Mouse (Mus musculus) embryonic facial prominence, embryonic 15.5 days (tissue): ENCODE measurements at regions not wholly inside any gene's neighbourhood (a gene's known extent, or its start where the extent isn't known, plus 50 kb on each side); places are given as distances from the start of the nearest gene placed in this dataset.
"Not testable (repeated sequence)": the region's sequence is repeated elsewhere in the genome, so short reads cannot be mapped to it uniquely, and the experiment has no call there.

Source experiments
- ATAC-seq: fragments of 200-750 bp; cut with Nextera tagmentation; 2 replicates; pipeline ENCODE4 v1.8.0; 2017; ENCODE audit warnings: low read depth, moderate TSS enrichment; ENCODE audit not compliant: insufficient number of reproducible peaks, low FRiP score, low TSS enrichment
- H3K27ac ChIP-seq: fragments of 300-500 bp; sonication (generic); replicated peaks from 2 replicates; pipeline ENCODE4 v1.5.1; 2015; ENCODE audit warnings: mild to moderate bottlenecking, inconsistent platforms
- H3K27me3 ChIP-seq: fragments of 300-500 bp; sonication (generic); 2 replicates; pipeline ENCODE4 v1.6.1; 2015; ENCODE audit warnings: inconsistent platforms
- H3K36me3 ChIP-seq: fragments of 300-500 bp; sonication (generic); 2 replicates; pipeline ENCODE4 v1.6.1; 2015; ENCODE audit warnings: mild to moderate bottlenecking, inconsistent platforms
- H3K4me1 ChIP-seq: fragments of 300-500 bp; sonication (generic); 2 replicates; pipeline ENCODE4 v1.6.1; 2015; ENCODE audit warnings: inconsistent platforms
- H3K4me2 ChIP-seq: fragments of 300-500 bp; sonication (generic); replicated peaks from 2 replicates; pipeline ENCODE4 v1.6.1; 2015; ENCODE audit warnings: mild to moderate bottlenecking, inconsistent platforms
- H3K4me3 ChIP-seq: fragments of 300-500 bp; sonication (generic); replicated peaks from 2 replicates; pipeline ENCODE4 v1.5.1; 2015; ENCODE audit warnings: mild to moderate bottlenecking, inconsistent platforms
- H3K9ac ChIP-seq: fragments of 300-500 bp; sonication (generic); 2 replicates; pipeline ENCODE4 v1.6.1; 2015; ENCODE audit warnings: inconsistent platforms
- H3K9me3 ChIP-seq: fragments of 300-500 bp; sonication (generic); replicated peaks from 2 replicates; pipeline ENCODE4 v1.6.1; 2016; ENCODE audit warnings: inconsistent platforms
- WGBS: fragments of 180-500 bp; shearing (Covaris S2); methylation state at CpG from one replicate; pipeline ENCODE4 v1.1.7; 2015; 5-methylcytosine and 5-hydroxymethylcytosine counted together

DNA sequence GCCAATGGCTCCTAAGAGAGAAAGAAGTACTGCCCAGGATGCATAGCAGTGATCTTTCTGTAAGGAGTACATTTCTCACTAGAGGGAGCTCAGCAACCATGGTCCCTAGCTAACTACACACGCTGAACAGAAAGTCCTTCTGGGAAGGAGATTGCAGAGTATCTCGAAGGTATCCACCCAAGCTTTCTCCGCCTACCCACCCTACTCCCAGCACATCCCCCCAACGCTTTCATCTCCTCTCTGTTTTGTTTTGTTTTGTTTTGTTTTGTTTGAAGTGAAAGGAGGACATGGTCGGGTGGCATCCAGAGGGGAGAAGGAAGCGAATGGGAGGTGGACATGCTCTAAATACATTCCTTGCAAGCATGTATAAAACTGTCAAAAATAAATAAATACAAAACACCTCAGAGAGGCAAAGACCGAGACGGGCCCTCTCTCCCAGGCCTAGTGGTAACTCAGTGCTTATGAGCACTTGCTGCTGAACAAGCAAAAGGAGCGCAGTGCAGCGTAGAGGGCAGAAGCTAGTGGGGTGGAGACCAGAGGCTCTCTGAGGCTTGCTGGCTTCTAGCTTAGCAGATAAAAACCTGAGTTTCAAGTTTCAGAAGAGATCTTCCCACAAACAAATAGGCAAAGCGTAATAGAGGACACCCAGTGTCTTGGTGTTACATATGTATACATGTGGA is 83.9 kb upstream of the Gcfc2 start:
- Histone ChIP-seq H3K27ac (no peak overlapping the region), H3K4me3 (0 out of 2 replicates have a peak overlapping the region, but pooled peaks have one; percentile 10), H3K4me2 (peak overlapping the region; percentile 21; the same call in 1 of the 2 replicates), H3K27me3 (no peaks in the 10 kb centered on the region), H3K9ac (no peak overlapping the region), H3K9me3 (no peaks in the 10 kb centered on the region), H3K36me3 (no peaks in the 10 kb centered on the region), H3K4me1 (no peaks in the 10 kb centered on the region)
- no peak for ATAC-seq
- WGBS: 59% methylated on average over 11 of the region's 11 CpGs

DNA sequence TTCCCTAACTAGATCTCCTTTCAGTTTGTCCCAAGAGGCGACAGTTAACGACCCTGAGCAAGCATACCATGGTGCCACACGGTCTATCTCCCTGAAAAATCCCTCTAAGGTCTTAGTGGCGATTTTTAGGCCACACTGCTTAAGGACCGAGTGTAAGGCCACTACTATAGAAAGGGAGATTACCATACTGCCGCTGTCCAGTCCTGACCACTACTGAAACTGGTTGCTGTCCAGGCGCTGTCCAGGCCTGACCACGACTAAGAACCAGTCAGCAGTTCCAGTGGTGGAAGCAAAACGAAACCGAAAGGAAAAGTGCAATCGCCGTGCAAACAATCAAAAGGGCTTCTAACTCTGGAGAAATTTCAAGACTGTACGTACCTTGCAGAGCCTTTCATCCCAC is 55.3 kb upstream of the Gcfc2 start:
- not testable (repeated sequence) for H3K9me3 ChIP-seq, H3K4me2 ChIP-seq, ATAC-seq, H3K4me1 ChIP-seq, H3K27me3 ChIP-seq, H3K36me3 ChIP-seq, H3K4me3 ChIP-seq, H3K27ac ChIP-seq, H3K9ac ChIP-seq
- 86% methylated on average over 13 of the region's 13 CpGs for WGBS
